Mouse (Mus musculus) thymus, postnatal 10 days (tissue): ENCODE measurements around the gene Haus3.

Source experiments
- DNase-seq, 2 experiments: peaks; one replicate each; pipeline ENCODE4 v3.0.0; 2021; ENCODE audit warnings: low spot score in 2 of 2

Gene Haus3

DNA sequence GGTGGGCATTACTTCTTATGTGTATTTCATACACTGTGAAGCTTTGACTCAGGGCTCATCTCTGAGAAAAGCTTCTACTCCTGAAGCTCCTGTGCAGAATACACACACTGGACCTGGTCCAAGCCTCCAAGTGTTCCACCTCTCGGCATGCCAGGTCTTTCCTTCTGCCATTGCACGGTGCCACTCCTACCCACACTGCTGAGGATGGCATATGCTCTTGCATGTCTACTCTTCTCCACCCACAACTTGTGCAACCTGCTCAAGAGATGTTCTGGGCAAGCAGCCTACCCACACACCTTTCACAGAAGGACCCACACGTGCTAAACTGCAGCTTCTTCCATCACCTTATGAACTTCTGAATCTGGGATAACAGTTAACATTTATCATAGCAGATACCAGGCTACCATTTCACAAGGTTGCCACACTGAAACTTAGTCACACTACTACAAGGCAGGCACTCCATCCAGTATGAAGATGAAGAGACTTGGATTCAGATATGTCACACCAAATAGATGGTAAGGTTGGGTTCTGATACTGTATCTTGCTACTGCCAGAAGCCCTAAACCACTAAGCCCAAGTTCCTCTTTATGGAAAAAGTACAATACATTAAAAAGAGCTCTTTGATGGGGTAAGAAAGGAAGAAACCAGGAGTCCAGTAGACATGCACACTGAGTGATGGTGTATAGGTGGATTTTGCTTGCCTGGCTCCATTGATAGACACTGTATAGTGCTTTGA lies 50.0 kb downstream of the Haus3 start:
- DNase-seq = no peak

DNA sequence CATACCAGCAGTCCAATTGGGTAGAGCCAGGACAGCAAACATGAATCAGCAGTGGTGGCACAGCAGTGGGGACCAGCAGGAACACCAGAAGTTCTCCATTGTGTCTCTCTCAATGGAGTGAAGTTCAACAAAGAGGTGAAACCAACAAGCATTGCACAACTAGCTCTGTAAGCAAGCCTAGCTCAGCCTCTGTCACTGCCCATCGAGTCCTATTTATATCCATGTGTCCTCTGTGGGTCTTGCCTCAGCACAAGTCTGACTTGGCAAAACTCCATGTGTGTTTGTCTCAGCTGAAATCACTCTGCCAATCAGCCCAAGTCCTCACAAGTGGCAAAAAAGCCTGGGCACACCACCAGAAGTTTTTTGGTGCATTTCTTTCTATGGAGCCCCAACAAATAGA lies 63.6 kb downstream of the Haus3 start:
- DNase-seq = no peak
